Mouse (Mus musculus) CH12.LX (cell line): ENCODE data around the gene Zfp36l1.

Experiments
- MAZ ChIP-seq: IDR thresholded peaks from 2 replicates; pipeline ENCODE4 v1.6.1; 2012; ENCODE audit warnings: low read depth, mild to moderate bottlenecking, inconsistent platforms, low read length, improper control_type of control experiment, moderate library complexity
- NELFE ChIP-seq: IDR thresholded peaks from 2 replicates; pipeline ENCODE4 v1.6.1; 2011; ENCODE audit warnings: low read depth, low read length, improper control_type of control experiment

DNA sequence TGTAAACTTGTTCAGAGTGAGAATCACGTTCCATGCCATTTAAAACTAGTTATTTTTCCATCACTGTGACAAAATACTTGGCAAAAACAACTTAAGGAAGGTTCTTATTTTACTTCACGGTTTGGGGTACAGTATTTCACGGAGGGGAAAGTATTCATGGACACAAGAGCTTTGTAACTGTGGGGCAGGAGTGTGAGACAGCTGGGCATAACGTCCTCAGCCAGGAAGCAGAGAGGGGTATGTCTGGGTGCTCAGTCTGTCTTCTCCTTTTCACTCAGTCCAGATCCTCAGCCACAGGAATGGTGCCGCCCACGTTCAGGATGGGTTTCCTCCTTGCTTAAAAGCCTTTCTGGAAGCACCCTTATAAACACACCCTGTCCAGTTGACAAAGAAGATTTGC lies 16.1 kb downstream of the Zfp36l1 start:
- no peak for TF ChIP-seq NELFE
- no peak for TF ChIP-seq MAZ
